Mouse (Mus musculus) C2C12 (cell line): ENCODE measurements around the gene Gas7. TPM values are rescaled to one million over a fixed set of nuclear protein-coding genes. Genes with fewer than 3 reads are reported as not detected.

Experiments used
- H3K27me3 ChIP-seq: one replicate; pipeline ENCODE4 v1.6.1; 2011; ENCODE audit not compliant: control insufficient read depth, insufficient read depth, insufficient read length
- H3K36me3 ChIP-seq: one replicate; pipeline ENCODE4 v1.6.1; 2011; ENCODE audit not compliant: control insufficient read depth, insufficient read depth
- H3K4me3 ChIP-seq: one replicate; pipeline ENCODE4 v1.5.1; 2011; ENCODE audit warnings: mild to moderate bottlenecking, control low read depth; ENCODE audit not compliant: poor library complexity, insufficient read depth, severe bottlenecking
- H3K79me2 ChIP-seq: one replicate; pipeline ENCODE4 v1.6.1; 2011; ENCODE audit not compliant: control insufficient read depth, insufficient read depth
- H3K79me3 ChIP-seq: one replicate; pipeline ENCODE4 v1.6.1; 2011; ENCODE audit warnings: low read depth, control low read depth
- H3ac ChIP-seq: one replicate; pipeline ENCODE3; 2011; ENCODE audit warnings: low read depth; ENCODE audit not compliant: control insufficient read depth, insufficient read length
- CEBPB ChIP-seq: IDR thresholded peaks from one replicate; pipeline ENCODE4 v1.6.1; 2011; ENCODE audit warnings: low read depth, mild to moderate bottlenecking, control low read depth, moderate library complexity
- CTCF ChIP-seq: IDR thresholded peaks from one replicate; pipeline ENCODE4 v1.5.1; 2011; ENCODE audit not compliant: control insufficient read depth, insufficient read depth, insufficient read length
- FOSL1 ChIP-seq: IDR thresholded peaks from one replicate; pipeline ENCODE4 v1.8.0; 2011; ENCODE audit warnings: mild to moderate bottlenecking, low read length; ENCODE audit not compliant: poor library complexity, insufficient read depth, severe bottlenecking
- MAX ChIP-seq: IDR thresholded peaks from one replicate; pipeline ENCODE4 v1.6.1; 2011; ENCODE audit warnings: mild to moderate bottlenecking, control low read depth
- MYOD1 ChIP-seq: IDR thresholded peaks from one replicate; pipeline ENCODE4 v1.6.1; 2011; ENCODE audit warnings: low read depth; ENCODE audit not compliant: control insufficient read depth, insufficient read length
- MYOG ChIP-seq: IDR thresholded peaks from one replicate; pipeline ENCODE4 v1.6.1; 2011; ENCODE audit not compliant: control insufficient read depth, insufficient read length; ENCODE audit errors: extremely low read depth
- USF1 ChIP-seq: IDR thresholded peaks from one replicate; pipeline ENCODE4 v1.6.1; 2011; ENCODE audit warnings: low read depth, mild to moderate bottlenecking, control low read depth, moderate library complexity
- polyA plus RNA-seq: library from polyadenylated mRNA; unstranded; fragments of >200 nt; fragmentation: generic; extraction: Trizol; gene quantifications from one replicate; pipeline ENCODE4 v1.2.1, GENCODE M21; 2012; ENCODE audit warnings: missing spikeins

Gene Gas7
- polyA plus RNA-seq, 1 experiment: not detected

DNA sequence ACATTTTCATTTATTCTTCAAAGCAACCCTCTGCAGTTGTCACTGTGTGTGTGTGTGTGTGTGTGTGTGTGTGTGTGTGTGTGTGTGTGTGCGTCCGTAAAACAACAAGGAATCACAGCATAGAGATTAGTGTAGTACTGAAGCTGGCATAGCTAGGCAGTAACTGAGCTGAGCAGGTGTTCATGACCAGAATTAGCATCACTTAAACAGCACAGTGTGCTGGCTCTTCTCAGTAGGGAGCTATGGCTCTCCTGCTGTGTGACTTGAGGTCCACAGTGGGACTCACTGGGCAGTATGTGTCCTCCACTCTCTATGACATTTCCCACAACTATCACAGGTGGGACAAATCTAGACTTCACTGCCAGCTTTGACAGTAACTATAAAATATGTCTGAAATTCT, 275.8 kb downstream of the Gas7 start:
- H3K4me3 ChIP-seq: no peak overlapping the region
- H3K79me3 ChIP-seq: no peaks in the 10 kb centered on the region
- TF ChIP-seq MAX (no peak), CEBPB (no peak), FOSL1 (no peak), CTCF (no peak), USF1 (no peak), MYOG (no peak), MYOD1 (no peak)
- no peaks in the 10 kb centered on the region for H3K79me2 ChIP-seq
- H3K27me3 ChIP-seq: no peaks in the 10 kb centered on the region
- H3ac ChIP-seq: no peak overlapping the region
- no peaks in the 10 kb centered on the region for H3K36me3 ChIP-seq

- no peaks in the 10 kb centered on the region for H3K27me3 ChIP-seq
- no peaks in the 10 kb centered on the region for H3K79me2 ChIP-seq
- no peak overlapping the region for H3K4me3 ChIP-seq
- TF ChIP-seq MAX: no peak
- TF ChIP-seq MYOD1: no peak
- no peak for TF ChIP-seq USF1
- TF ChIP-seq FOSL1: no peak
- TF ChIP-seq CTCF: no peak
- no peaks in the 10 kb centered on the region for H3K79me3 ChIP-seq
- no peak overlapping the region for H3ac ChIP-seq
- H3K36me3 ChIP-seq: no peaks in the 10 kb centered on the region
Observed at GRCm38 (mm10) chr11:67733726-67734125, 278.5 kb downstream of the Gas7 start.

DNA sequence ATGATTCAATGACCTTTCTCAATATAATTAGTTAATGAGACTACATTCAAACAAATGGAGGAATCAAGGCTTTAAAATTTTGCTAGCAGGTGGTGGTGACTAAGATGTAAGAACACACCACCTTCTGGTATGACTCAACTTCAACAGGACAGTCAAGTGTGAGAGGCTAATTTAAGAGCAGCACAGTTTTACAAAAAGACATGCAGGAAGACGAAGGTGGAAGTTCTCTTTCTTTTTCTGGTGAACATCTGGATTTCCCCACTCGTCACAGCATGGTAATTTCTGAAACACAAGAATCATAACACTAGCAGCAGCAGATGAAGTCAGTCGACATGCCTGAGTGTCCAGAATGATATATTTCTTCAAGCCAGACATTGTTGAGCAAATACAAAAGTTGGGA, 279.4 kb downstream of the Gas7 start:
- H3K79me2 ChIP-seq: no peaks in the 10 kb centered on the region
- H3K4me3 ChIP-seq: no peak overlapping the region
- no peak for TF ChIP-seq MYOG
- no peak for TF ChIP-seq FOSL1
- no peak for TF ChIP-seq MYOD1
- TF ChIP-seq USF1: no peak
- TF ChIP-seq MAX: no peak
- TF ChIP-seq CEBPB: no peak
- no peaks in the 10 kb centered on the region for H3K36me3 ChIP-seq
- H3K27me3 ChIP-seq: no peaks in the 10 kb centered on the region
- no peaks in the 10 kb centered on the region for H3K79me3 ChIP-seq
- no peak overlapping the region for H3ac ChIP-seq

GRCm38 (mm10) chr11:67738345-67738744, 283.1 kb downstream of the Gas7 start:
- Histone ChIP-seq H3K27me3 (no peaks in the 10 kb centered on the region), H3K36me3 (no peaks in the 10 kb centered on the region), H3K4me3 (no peak overlapping the region), H3K79me2 (no peaks in the 10 kb centered on the region), H3ac (no peak overlapping the region), H3K79me3 (no peaks in the 10 kb centered on the region)
- TF ChIP-seq MAX (no peak), CEBPB (no peak), MYOG (no peak), CTCF (no peak), FOSL1 (no peak), MYOD1 (no peak), USF1 (no peak)

Other genes with a start within 250 kb of the Gas7 start
- gene Myh4, start 217.4 kb upstream of the Gas7 start, polyA plus RNA-seq: not detected
- not detected for gene Myh8, start 178.3 kb upstream of the Gas7 start, polyA plus RNA-seq
- gene Myh13, start 133.8 kb upstream of the Gas7 start, polyA plus RNA-seq: not detected
- gene Rcvrn, start 239.9 kb downstream of the Gas7 start, polyA plus RNA-seq: not detected